Mouse (Mus musculus) macrophage (primary cell): Measurements from ENCODE around the gene Sumf1. TPM values are rescaled to one million over a fixed set of nuclear protein-coding genes. Genes with fewer than 3 reads are reported as not detected.

Experiments used
- H3K27ac ChIP-seq: fragments of 350-480 bp; formaldehyde crosslinking; 2 replicates; pipeline ENCODE4 v1.9.0; 2021
- H3K36me3 ChIP-seq: fragments of 350-480 bp; formaldehyde crosslinking; 2 replicates; pipeline ENCODE4 v1.9.0; 2021; ENCODE audit errors: inconsistent target
- H3K4me3 ChIP-seq: fragments of 350-480 bp; formaldehyde crosslinking; 2 replicates; pipeline ENCODE4 v1.9.0; 2021; ENCODE audit errors: inconsistent target
- H3K79me2 ChIP-seq: fragments of 350-480 bp; formaldehyde crosslinking; 2 replicates; pipeline ENCODE4 v1.9.0; 2021; ENCODE audit errors: inconsistent target
- WGBS: methylation state at CpG from one replicate; pipeline ENCODE4 v1.1.7; 2026; ENCODE audit warnings: inconsistent platforms; ENCODE audit not compliant: missing documents; 5-methylcytosine and 5-hydroxymethylcytosine counted together
- polyA plus RNA-seq: library from polyadenylated mRNA; stranded (reverse); fragments of 250-400 nt; gene quantifications from 3 replicates; pipeline ENCODE4 v1.2.4, GENCODE M21; 2018; ENCODE audit warnings: inconsistent platforms

The Sumf1 gene
- polyA plus RNA-seq, 1 experiment from 2014 or later = 115 TPM

DNA sequence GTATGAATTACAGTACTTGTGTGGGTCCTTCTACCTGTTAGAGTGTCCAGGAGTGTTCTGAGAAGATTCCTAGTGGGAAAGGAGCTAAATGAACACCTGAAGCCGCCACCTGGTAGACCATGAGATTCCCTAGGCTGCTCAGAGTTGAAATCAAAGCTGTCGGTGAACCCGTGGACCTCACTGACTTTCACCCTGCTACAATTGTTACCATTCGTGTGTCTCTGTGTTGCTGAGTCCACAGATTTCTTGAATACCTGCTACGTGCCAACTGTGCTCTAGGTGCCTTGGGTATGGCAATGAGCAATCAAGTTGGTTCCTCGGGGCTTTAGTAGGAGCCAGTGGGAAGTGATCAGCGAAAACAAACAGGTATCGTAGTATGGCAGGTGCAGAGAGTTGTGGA lies 31.4 kb upstream of the Sumf1 start:
- 91% methylated on average over 8 of the region's 8 CpGs for WGBS
- no peaks in the 10 kb centered on the region for H3K36me3 ChIP-seq
- no peak overlapping the region for H3K27ac ChIP-seq
- H3K4me3 ChIP-seq = no peak overlapping the region
- peaks cover 13% of the 10 kb centered on the region; the same call in 1 of the 2 replicates for H3K79me2 ChIP-seq

DNA sequence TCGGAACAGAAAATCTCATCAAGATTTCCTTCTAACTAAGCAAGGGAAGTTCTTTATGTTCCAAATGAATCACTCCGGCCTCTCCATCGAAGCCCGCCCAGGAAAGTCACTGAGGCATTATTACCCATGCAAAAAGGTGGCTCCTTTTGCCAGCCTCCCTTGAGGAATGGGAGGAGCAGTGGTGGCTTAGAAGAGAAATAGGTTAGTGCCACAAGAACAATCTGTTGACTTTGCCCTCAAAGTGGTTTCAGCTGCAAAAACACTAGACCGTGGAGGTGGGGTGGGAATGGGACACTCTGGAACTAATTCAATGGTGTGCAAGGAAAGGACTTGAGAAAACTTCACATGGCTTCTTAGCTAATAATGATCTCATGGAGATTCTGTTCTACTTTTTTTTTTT lies 30.7 kb upstream of the Sumf1 start:
- no peak overlapping the region for H3K27ac ChIP-seq
- peaks cover 8% of the 10 kb centered on the region; the same call in 1 of the 2 replicates for H3K79me2 ChIP-seq
- H3K36me3 ChIP-seq = no peaks in the 10 kb centered on the region
- H3K4me3 ChIP-seq = no peak overlapping the region
- 96% methylated on average over 5 of the region's 5 CpGs for WGBS

DNA sequence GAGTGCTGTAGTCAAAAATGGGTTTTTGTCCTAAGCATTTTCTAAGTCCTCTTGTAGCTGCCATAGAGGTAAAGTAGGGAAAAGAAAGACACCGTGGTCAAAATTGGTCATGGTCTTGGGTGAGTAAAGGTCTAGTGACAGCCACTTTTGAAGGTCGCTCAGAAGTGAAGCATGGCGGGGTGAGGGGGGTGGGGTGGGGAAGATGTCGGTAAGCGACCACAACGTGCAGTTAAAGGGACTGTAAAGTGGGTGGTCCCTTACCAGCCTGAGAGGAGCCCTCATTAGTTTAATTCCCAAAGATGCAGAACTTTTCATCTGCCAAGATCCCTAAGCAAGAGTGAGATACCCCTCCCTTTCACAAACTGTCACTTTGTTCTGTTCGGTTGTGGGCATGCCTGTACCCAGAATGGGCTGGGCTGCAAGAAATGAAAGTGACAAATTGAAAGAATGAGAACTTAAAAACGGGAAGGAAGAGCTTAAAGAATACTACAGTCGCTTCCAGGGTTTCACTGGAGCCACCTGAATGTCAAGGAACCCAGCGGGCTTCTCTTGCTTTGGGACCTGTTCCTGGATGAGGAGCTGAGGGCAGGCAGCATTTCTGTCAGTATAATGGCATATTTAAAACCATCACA lies 29.0 kb upstream of the Sumf1 start:
- Histone ChIP-seq H3K79me2 (peaks cover 5% of the 10 kb centered on the region; the same call in 1 of the 2 replicates), H3K27ac (no peak overlapping the region), H3K36me3 (no peaks in the 10 kb centered on the region), H3K4me3 (peak overlapping the region; percentile 68)
- WGBS = 8% methylated on average over 10 of the region's 10 CpGs

DNA sequence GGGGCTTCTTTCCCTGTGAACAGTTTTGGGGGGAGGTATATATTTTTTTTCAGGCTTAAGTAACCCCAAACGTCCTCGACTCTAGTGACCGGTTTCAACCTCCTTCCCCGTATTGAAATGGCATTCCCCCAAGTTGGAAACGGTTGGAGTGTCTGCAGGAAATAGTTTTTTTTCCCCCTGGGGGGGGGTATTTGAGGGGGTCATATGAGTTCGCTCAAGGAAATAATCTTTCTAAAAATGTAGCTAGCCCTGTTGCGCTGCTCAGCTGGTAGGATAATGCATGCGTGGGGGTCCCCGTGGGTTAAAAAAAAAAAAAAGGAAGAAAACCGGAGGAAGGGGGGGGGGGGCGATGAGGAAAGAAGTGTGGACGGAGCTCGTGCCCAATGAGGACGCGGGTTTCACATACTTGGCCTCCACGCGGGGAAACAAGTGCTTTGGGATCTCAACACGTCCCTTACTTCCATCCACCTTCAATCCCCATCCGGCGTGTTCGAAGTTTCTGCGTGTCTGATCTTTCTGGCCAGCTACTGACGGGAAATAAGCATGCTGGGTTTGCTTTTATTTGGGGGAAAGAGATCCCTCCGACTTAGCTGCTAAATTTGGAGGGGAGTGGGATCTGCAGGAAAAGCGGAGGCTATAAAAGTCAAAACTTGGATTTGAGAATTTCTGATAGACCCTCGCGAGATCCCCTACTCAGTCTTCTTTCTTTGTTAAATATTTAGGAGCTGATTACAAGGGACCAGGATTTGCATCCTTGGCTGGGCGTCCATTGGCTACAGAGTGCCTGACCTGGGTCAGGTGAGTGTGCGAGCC lies 28.3 kb upstream of the Sumf1 start:
- peak overlapping the region; percentile 31; the same call in 1 of the 2 replicates for H3K27ac ChIP-seq
- H3K36me3 ChIP-seq = no peaks in the 10 kb centered on the region
- peak overlapping the region; percentile 68 for H3K4me3 ChIP-seq
- 2% methylated on average over 28 of the region's 29 CpGs for WGBS
- peaks cover 5% of the 10 kb centered on the region; the same call in 1 of the 2 replicates for H3K79me2 ChIP-seq

DNA sequence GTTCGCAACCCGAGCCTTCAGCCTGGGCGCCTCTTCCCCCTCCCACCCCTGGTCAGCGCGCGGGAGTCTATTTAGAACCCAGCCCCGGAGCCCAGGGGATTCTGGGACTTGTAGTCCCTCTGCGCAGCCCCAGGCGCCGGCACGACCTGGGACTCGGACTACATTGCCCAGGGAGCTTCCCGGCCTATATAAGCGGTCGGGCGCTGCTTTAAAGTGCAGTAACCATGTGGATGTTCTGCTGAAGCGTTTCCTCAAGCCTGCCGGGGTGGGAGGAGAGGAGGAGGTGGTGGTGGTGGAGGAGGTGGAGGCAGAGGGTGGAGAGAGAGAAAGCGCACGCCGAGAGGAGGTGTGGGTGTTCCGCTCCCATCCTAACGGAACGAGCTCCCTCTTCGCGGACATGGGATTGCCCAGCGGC lies 27.5 kb upstream of the Sumf1 start, which contains the start of gene Itpr1:
Gene Itpr1, plus strand, starts transcription at position 216 of the 415 bp plus-strand sequence.
- H3K27ac ChIP-seq = peak within 1 kb of the TSS; percentile 46
- no peaks in the 10 kb centered on the region for H3K36me3 ChIP-seq
- under 1% methylated on average over 23 of the region's 27 CpGs for WGBS

DNA sequence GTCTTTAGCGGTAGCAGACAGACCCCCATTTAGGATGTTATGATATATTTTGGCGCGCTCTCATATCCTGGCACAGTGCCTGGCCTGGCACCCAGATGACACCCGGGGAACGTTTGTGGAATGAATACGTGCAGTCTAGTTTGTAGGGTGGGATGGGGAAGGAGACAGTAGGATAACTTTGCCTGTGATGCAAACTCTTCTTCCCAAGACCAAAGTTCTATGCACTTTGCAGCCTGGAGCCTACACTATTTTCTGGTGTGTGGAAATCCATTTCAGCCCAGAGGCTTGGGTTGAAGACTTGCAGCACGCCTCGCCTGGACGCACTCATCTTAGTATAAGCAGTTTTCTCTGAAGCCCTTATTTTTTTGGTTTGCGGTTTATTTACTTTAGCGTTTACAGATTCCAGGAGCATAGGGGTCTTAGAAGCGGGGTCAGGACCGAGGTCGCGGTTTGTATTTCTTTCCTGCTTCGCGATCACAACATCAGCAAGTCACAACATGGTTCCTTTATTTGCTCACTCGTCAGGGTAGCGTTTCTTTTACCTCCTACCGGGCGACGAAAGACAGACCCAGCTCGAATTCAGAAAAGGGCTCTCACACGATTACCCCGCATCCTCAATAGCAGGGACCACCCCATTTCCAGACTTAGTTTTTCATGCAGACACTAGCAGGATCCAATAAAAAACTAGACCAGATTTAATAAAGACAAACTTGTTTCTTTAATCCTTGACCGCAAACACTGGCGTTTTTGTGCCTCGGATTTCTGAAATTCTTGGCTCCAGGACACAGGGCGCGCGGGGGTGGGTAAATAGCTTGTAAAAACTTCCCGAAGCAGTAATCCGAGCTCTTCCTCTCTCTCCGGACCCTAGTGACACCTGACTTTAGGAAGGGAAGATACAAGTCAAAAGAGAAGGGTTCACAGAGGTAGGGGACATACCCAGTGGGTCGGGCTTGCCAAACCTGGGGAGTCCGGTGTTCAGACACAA lies 26.8 kb upstream of the Sumf1 start:
- Histone ChIP-seq H3K27ac (peak overlapping the region; percentile 46), H3K4me3 (peak overlapping the region; percentile 68), H3K79me2 (no peaks in the 10 kb centered on the region; the same call in 1 of the 2 replicates), H3K36me3 (no peaks in the 10 kb centered on the region)
- 15% methylated on average over 36 of the region's 36 CpGs for WGBS

More for the DNA sequence above, 27.5 kb upstream of the Sumf1 start, which contains the start of gene Itpr1:
- Histone ChIP-seq H3K4me3 (peak within 1 kb of the TSS; percentile 68), H3K79me2 (peaks cover 2% of the 10 kb centered on the region; the same call in 1 of the 2 replicates)

DNA sequence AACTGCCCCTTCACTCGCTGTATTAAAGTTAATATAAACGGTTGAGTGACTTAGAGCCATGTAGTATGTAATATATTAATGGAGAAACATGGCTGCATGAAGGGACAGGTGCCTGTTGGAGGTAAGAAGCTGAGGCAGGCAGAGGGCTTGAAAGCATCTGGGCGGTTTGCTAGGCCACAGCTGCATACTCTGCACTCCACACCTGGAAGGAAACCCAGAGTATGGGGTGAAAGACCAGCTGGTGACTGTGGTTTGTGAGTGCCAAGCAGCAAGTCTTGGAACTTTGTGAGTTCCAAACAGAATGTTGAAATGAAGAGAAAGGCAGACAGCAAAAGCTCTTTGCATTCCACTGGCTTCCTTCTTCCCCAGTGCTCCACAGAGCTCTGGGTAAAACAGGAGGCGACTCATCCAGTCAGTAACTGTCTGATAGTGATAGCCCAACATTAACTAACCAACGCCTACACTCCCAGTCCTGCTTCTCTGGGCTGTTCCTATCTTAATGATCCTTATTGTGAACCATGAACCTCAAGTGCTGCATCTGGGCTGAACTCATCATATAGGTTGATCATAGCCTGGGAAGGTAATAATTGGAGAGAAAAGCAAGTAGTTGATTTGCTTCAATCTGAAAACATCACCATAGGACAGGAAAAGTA lies 21.7 kb upstream of the Sumf1 start:
- Histone ChIP-seq H3K36me3 (no peaks in the 10 kb centered on the region), H3K27ac (no peak overlapping the region), H3K4me3 (no peak overlapping the region), H3K79me2 (no peaks in the 10 kb centered on the region)
- WGBS = 86% methylated on average over 5 of the region's 5 CpGs

DNA sequence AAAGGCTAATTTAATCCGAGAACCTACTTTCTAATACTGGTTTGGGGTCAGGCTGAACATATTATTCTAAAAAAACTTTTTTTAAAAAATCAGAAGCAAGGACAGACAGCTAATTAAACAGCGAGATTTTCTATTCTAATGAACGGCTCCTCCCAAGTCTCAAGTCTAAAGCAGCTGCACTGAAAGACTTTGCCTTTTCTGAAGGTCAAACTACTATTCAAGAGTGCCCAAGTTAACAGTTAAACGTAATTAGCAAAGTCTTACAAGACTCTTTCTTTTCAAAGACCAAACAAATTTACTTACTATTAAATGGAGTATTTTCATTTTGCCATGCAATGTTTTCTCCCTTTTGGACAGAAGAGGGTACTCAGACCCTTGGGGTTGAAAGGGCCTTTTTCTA lies 20.8 kb upstream of the Sumf1 start:
- Histone ChIP-seq H3K27ac (no peak overlapping the region), H3K79me2 (no peaks in the 10 kb centered on the region), H3K4me3 (no peak overlapping the region), H3K36me3 (no peaks in the 10 kb centered on the region)
- WGBS = 98% methylated on average over 4 of the region's 4 CpGs

DNA sequence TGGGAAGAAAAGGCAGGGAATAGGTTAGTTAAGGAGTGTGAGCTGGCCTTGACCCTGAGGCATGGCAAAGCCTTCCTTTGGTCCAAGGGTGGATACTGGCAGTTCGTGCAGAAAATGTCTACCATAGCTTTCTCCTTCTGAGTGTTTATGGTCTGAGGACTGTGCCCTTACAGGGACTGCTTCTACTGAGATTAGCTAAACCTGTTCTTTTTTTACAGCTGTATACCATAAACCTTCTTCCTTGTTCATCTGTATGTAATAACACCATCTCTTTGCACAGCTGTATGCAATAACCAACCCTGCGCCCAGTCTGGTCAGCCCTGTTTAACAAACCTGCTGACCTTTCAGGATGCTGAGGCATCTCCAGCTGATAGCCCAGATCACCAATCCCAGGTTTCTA lies 18.9 kb upstream of the Sumf1 start:
- Histone ChIP-seq H3K79me2 (no peaks in the 10 kb centered on the region), H3K27ac (no peak overlapping the region), H3K4me3 (no peak overlapping the region), H3K36me3 (no peaks in the 10 kb centered on the region)
- WGBS = 90% methylated on average over 2 of the region's 2 CpGs

DNA sequence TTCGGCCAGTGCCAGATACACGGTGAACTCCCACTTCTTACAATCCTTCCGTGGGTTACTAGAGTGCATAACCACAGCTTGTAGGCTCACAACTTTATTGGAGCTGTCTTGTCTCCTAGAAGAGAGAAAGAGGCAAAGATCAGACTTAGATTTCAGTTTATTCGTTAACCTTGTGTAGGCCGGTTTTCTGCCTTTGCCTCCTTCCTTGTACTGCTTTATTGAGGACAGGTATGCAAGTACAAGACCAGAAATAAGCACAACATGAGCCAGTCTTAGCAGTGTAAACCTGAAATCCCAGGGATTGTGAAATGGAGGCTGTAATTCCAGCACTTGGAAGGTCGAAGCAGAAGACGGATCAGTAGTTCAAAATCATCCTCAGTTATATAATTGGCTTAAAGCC lies 12.9 kb upstream of the Sumf1 start:
- no peak overlapping the region for H3K27ac ChIP-seq
- H3K79me2 ChIP-seq = no peaks in the 10 kb centered on the region
- no peak overlapping the region for H3K4me3 ChIP-seq
- no peaks in the 10 kb centered on the region for H3K36me3 ChIP-seq
- 95% methylated on average over 7 of the region's 7 CpGs for WGBS

DNA sequence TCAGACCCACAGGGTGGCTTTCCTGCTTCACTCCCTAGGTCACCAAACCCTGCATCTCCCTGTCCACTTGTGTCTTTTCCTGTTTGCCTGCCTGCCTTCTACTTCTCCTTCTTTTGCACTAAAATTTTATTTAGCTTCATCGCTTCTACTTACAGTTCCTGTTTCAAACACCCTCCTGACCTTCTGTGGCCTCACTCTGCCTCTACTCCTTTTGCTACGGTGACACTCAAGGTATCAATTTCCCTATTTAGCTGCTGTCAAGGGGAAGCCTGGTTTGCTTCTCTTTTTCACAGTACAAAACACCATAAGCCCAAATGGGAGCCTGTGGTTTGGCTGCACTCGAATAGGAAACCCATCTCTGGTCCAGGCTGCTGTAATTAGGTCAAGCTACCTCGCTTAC lies 11.7 kb upstream of the Sumf1 start:
- WGBS = 0% methylated on average over 4 of the region's 4 CpGs
- Histone ChIP-seq H3K36me3 (no peaks in the 10 kb centered on the region), H3K27ac (no peak overlapping the region), H3K79me2 (no peaks in the 10 kb centered on the region), H3K4me3 (no peak overlapping the region)

DNA sequence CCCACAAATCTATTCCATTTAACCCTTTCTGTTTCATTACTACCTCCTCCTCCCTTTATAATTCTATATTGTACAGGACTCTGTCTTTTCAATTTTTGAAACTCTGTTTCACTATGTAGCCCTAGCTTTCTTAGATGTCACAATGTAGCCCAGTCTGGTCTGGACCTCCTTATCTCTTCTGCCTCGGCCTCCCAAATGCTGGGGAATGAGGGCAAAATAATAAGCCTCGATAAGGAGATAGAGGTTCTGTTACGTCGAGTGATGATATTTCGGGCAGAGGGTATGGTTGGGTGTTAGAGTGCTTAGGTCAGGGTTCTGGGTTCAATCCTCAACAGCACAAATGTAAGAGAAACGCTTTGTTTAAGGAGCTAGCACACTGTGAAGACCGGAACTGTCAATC lies 11.3 kb upstream of the Sumf1 start:
- H3K27ac ChIP-seq = no peak overlapping the region
- 67% methylated on average over 7 of the region's 7 CpGs for WGBS
- no peaks in the 10 kb centered on the region for H3K36me3 ChIP-seq
- no peaks in the 10 kb centered on the region for H3K79me2 ChIP-seq
- no peak overlapping the region for H3K4me3 ChIP-seq

DNA sequence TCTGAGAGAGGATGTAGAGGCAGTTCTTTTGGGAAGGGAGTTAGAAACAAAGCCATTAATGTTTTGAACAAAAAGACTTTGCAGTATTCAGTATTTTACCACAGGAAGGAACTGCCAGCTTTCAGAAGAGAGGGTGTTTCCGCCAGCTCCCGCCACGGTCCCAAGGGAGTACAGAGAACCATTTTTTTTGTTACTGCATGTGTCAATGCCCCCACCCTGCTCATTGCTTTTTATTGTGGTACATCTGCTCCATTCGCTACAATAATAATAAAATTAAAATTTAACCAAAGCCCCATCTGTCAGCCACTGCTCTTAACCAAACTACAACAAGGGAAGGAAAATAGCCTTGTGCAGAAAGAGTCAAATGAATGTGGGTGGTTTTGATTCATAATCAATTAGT lies 7.2 kb upstream of the Sumf1 start:
- H3K36me3 ChIP-seq = no peaks in the 10 kb centered on the region
- no peak overlapping the region for H3K4me3 ChIP-seq
- no peaks in the 10 kb centered on the region for H3K79me2 ChIP-seq
- no peak overlapping the region for H3K27ac ChIP-seq
- 25% methylated on average over 4 of the region's 4 CpGs for WGBS

DNA sequence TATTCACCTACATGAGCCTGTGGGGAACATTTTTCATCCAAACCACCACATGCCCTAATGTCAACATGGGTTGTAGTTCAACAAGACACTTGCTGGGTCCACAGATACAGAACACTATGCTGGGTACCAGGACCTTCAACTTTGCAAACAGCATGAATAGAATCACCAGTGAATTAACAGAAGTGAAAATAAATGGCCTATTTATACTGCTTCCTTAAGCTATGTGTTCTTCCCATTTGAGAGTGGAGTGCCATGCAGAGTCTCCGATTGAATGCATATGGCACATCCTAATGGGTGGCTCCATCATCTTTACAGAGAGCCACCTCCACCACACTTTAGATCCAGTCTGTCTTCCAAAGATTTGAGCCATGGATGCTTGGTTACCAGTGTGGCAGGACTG lies 5.3 kb upstream of the Sumf1 start:
- Histone ChIP-seq H3K36me3 (no peaks in the 10 kb centered on the region), H3K79me2 (no peaks in the 10 kb centered on the region; the same call in 1 of the 2 replicates), H3K27ac (no peak overlapping the region), H3K4me3 (no peak overlapping the region)
- WGBS = 60% methylated on average over 1 of the region's 1 CpGs
